Mouse (Mus musculus) heart, postnatal 0 days (tissue): ENCODE measurements around the gene Muc1. TPM values are rescaled to one million over a fixed set of nuclear protein-coding genes. Genes with fewer than 3 reads are reported as not detected.
A peak's percentile ranks its signal among the peaks of the same experiment; 100 is the strongest.

Experiments used
- ATAC-seq: fragments of 200-750 bp; cut with Nextera tagmentation; 2 replicates; pipeline ENCODE4 v1.8.0; 2017; ENCODE audit warnings: low read depth, moderate number of reproducible peaks, moderate library complexity; ENCODE audit not compliant: insufficient read depth
- DNase-seq: peaks from one replicate; pipeline ENCODE4 v3.0.0-alpha.2; 2016; ENCODE audit warnings: low spot score
- H3K27ac ChIP-seq: fragments of 300-500 bp; sonication (generic); 2 replicates; pipeline ENCODE4 v1.5.1; 2014; ENCODE audit warnings: low read depth, mild to moderate bottlenecking
- H3K27me3 ChIP-seq: fragments of 300-500 bp; sonication (generic); 2 replicates; pipeline ENCODE4 v1.6.1; 2014; ENCODE audit warnings: low read length, mixed read lengths; ENCODE audit not compliant: control insufficient read depth, insufficient read depth
- H3K36me3 ChIP-seq: fragments of 300-500 bp; sonication (generic); replicated peaks from 2 replicates; pipeline ENCODE4 v1.6.1; 2014; ENCODE audit warnings: low read length, mixed read lengths; ENCODE audit not compliant: control insufficient read depth, insufficient read depth
- H3K4me1 ChIP-seq: fragments of 300-500 bp; sonication (generic); 2 replicates; pipeline ENCODE4 v1.6.1; 2014; ENCODE audit warnings: antibody characterized with exemption; ENCODE audit not compliant: control insufficient read depth, insufficient read depth
- H3K4me2 ChIP-seq: fragments of 300-500 bp; sonication (generic); 2 replicates; pipeline ENCODE4 v1.6.1; 2014; ENCODE audit warnings: low read depth, mild to moderate bottlenecking, low read length, moderate library complexity
- H3K4me3 ChIP-seq: fragments of 300-500 bp; sonication (generic); 2 replicates; pipeline ENCODE4 v1.5.1; 2014; ENCODE audit warnings: low read depth, low read length
- H3K9ac ChIP-seq: fragments of 300-500 bp; sonication (generic); replicated peaks from 2 replicates; pipeline ENCODE4 v1.6.1; 2014; ENCODE audit warnings: low read depth, low read length, mixed read lengths
- H3K9me3 ChIP-seq: fragments of 300-500 bp; sonication (generic); replicated peaks from 2 replicates; pipeline ENCODE4 v1.6.1; 2016; ENCODE audit warnings: low read length; ENCODE audit not compliant: control insufficient read depth
- CTCF ChIP-seq: IDR thresholded peaks from 2 replicates; pipeline ENCODE4 v1.5.1; 2016; ENCODE audit warnings: antibody characterized with exemption, control low read depth, low read depth
- EP300 ChIP-seq: IDR thresholded peaks from 2 replicates; pipeline ENCODE4 v1.6.1; 2016; ENCODE audit warnings: antibody characterized with exemption, low read depth
- WGBS: fragments of 180-500 bp; shearing (Covaris S2); extraction: QIAGEN DNeasy Blood & Tissue Kit; methylation state at CpG from one replicate; pipeline ENCODE4 v1.1.7; 2014; 5-methylcytosine and 5-hydroxymethylcytosine counted together
- polyA plus RNA-seq: library from polyadenylated mRNA; unstranded; fragments of >200 nt; fragmentation: Nextera tagmentation; extraction: Ambion mirVana; gene quantifications from 2 replicates; pipeline ENCODE4 v1.2.1, GENCODE M21; 2015
- total RNA-seq: library from RNA; depleted of rRNA; stranded (reverse); fragments of >200 nt; gene quantifications from 2 replicates; pipeline ENCODE4 v1.2.3, GENCODE M21; 2014; ENCODE audit warnings: low replicate concordance

Gene Muc1
- total and polyA plus RNA-seq, 2 experiments from 2014 or later = 0.20 TPM; not detected in 1

DNA sequence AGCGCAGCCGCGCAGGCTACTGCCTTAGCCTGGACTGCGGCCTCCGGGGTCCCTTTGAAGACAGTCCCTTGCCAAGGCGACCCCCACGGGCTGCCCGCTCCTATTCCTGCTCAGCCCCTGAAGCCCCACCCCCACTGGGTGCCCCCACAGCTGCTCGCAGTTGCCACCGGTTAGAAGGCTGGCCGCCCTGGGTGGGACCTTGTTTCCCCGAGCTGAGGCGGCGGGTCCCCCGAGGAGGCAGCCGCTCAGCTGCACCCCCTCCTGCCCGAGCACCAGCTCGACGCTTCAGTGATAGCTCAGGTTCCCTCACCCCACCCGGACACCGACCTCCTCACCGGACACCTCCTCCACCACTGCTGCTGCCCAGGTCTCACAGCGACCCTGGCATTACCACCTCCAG, 41.7 kb upstream of the Muc1 start:
- H3K4me2 ChIP-seq = peak overlapping the region; percentile 32; the same call in 1 of the 2 replicates

DNA sequence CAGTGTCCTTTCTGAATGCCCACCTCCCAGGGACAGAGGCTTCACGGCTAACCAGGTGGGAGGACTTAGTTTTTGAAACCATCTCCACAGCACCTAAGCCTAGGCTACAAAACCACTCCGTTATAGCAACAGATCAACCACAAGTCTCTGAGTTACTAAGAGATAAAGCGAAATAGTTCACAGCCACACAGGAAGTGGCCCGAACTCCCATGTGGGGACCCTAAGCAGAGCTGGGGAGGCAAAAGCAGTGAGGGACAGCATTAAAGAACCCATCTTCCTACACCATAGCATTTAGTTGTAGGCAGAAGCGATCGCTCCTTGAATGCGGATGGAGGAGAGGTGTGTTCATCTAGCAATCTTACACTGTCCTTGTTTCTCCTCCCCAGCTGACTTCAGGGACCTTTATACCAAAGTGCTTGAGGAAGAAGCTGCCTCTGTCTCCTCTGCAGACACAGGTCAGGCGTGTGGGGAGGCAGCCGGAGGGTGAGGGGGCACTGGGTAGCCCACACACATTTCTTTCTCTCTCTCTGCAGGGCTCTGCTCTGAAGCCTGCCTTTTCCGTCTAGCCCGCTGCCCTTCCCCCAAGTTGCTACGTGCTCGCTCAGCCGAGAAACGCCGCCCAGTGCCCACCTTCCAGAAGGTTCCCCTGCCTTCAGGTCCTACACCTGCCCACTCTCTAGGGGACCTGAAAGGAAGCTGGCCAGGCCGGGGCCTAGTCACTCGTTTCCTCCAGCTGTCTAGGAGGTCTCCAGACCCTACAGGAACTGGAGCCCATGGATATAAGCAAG, 41.0 kb upstream of the Muc1 start:
- H3K27ac ChIP-seq = peak overlapping the region; percentile 13; the same call in 1 of the 2 replicates

More for the DNA sequence above, 41.7 kb upstream of the Muc1 start:
- ATAC-seq (no peak), DNase-seq (no peak)
- Histone ChIP-seq H3K4me3 (no peak overlapping the region; the same call in 1 of the 2 replicates), H3K9ac (no peak overlapping the region), H3K27ac (peak overlapping the region; percentile 13; the same call in 1 of the 2 replicates), H3K4me1 (peaks cover 8% of the 10 kb centered on the region; the same call in 1 of the 2 replicates), H3K9me3 (no peaks in the 10 kb centered on the region), H3K36me3 (0 out of 2 replicates have a peak, but pooled peaks cover 3% of the 10 kb centered on the region), H3K27me3 (no peaks in the 10 kb centered on the region)
- TF ChIP-seq CTCF (no peak), EP300 (no peak)
- 44% methylated on average over 23 of the region's 23 CpGs for WGBS

DNA sequence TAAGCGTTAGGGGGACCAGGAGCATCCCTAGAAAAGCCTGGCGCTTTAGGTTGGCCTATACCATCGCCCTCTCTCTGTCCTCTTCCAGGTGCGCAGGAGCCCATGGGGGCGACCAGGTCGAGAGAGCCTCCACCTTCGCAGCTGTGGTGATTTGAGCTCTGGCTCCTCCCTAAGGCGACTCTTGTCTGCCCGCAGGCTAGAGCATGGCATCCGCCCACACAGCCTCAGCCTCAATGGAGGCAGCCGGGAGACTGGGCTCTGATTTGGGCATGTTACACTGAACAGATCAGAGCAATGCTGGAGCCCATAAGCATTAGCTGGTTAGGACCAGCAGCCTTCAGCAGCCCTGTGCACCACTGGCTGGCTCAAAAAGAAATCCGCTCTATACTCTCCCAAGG, 40.4 kb upstream of the Muc1 start:
- Histone ChIP-seq H3K4me3 (no peak overlapping the region; the same call in 1 of the 2 replicates), H3K27me3 (no peaks in the 10 kb centered on the region), H3K27ac (no peak overlapping the region), H3K4me2 (peak overlapping the region; percentile 17; the same call in 1 of the 2 replicates), H3K9me3 (no peaks in the 10 kb centered on the region), H3K36me3 (no peaks in the 10 kb centered on the region), H3K4me1 (peaks cover 5% of the 10 kb centered on the region; the same call in 1 of the 2 replicates), H3K9ac (no peak overlapping the region; the same call in 1 of the 2 replicates)
- WGBS = 71% methylated on average over 12 of the region's 12 CpGs
- ATAC-seq = no peak
- no peak for TF ChIP-seq CTCF
- TF ChIP-seq EP300 = no peak
- no peak for DNase-seq

More for the DNA sequence above, 41.0 kb upstream of the Muc1 start:
- Histone ChIP-seq H3K4me2 (peak overlapping the region; percentile 32; the same call in 1 of the 2 replicates), H3K36me3 (no peaks in the 10 kb centered on the region), H3K9ac (no peak overlapping the region; the same call in 1 of the 2 replicates), H3K4me3 (peak overlapping the region; percentile 1; the same call in 1 of the 2 replicates), H3K9me3 (no peaks in the 10 kb centered on the region), H3K27me3 (no peaks in the 10 kb centered on the region), H3K4me1 (peaks cover 8% of the 10 kb centered on the region; the same call in 1 of the 2 replicates)
- no peak for DNase-seq
- no peak for ATAC-seq
- no peak for TF ChIP-seq EP300
- TF ChIP-seq CTCF = no peak
- 75% methylated on average over 18 of the region's 18 CpGs for WGBS

DNA sequence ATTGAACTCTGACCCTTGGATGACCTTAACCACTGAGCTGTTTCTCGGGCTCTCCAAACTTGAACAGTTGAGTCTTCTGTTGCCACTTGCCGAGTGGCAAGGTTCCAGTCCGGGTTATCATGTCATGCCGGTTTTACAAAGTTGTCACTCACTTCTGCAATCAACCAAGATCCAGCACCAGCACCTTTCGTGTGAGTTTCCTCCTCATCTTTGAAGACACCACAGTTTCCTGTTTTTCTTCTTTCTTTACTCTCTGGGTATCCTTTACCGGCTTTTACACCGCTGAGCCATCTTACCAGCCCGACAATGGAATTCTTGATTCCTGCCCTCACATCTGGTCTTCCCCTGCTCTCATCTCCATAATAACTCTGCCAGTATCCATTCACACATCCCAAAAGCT, 38.4 kb upstream of the Muc1 start:
- Histone ChIP-seq H3K27me3 (no peaks in the 10 kb centered on the region), H3K4me2 (no peak overlapping the region), H3K9me3 (no peaks in the 10 kb centered on the region), H3K4me1 (0 out of 2 replicates have a peak, but pooled peaks cover under 1% of the 10 kb centered on the region), H3K9ac (no peak overlapping the region), H3K36me3 (no peaks in the 10 kb centered on the region), H3K4me3 (no peak overlapping the region), H3K27ac (peak overlapping the region; percentile 23; the same call in 1 of the 2 replicates)
- ATAC-seq = no peak
- DNase-seq = no peak
- WGBS = 66% methylated on average over 8 of the region's 8 CpGs
- TF ChIP-seq CTCF (no peak), EP300 (no peak)

- ATAC-seq = no peak
- Histone ChIP-seq H3K27ac (no peak overlapping the region), H3K36me3 (no peaks in the 10 kb centered on the region), H3K9me3 (no peaks in the 10 kb centered on the region), H3K4me3 (no peak overlapping the region), H3K4me2 (no peak overlapping the region), H3K9ac (no peak overlapping the region), H3K27me3 (no peaks in the 10 kb centered on the region), H3K4me1 (peaks cover 6% of the 10 kb centered on the region; the same call in 1 of the 2 replicates)
- WGBS = 78% methylated on average over 1 of the region's 1 CpGs
- TF ChIP-seq CTCF (no peak), EP300 (no peak)
- no peak for DNase-seq
These were observed 35.5 kb upstream of the Muc1 start for GRCm38 (mm10) chr3:89193351-89193750.
